ENCODE assay signal across 9 mouse cellular contexts in the genomic region with DNA sequence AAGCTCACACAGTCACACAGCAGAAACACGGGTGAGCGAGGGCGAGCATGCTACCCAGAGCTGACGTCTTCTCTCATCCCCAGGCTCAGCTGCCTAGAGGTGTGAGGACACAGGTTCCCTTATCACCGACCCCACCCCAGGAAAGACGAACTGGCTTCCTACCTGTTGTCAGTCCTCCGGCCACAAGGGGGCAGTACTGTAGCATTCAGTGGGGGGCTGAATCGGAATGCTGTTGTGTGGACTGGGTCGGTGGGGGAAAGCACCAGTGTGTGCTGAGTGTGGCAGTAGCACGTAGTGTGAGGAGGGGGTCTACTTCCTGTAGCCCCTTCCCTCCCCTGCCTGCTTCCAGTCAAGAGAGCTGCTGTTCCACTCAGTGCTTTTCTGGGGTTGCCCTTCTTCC. TPM values are rescaled to one million over a fixed set of nuclear protein-coding genes. Genes with fewer than 3 reads are reported as not detected.
DNase-seq lines count a peak whose midpoint lies in the region; ATAC-seq and TF ChIP-seq lines count a peak whose summit lies in the region.
"Had no signal": no experiment of that assay in that cellular context is flagged by ENCODE, and none has a peak within 500 bp of the region (broad histone marks: within the 10 kb centered on the region; RNA-seq: fewer than 3 reads in every experiment).

No protein-coding gene starts in this region.

- peak in 1 of 2 experiments; percentile 57 for DNase-seq in left cerebral cortex, adult 2 months (ENCODE audit: extremely low spot score in 1 of 2, low spot score in 2 of 2)
- DNase-seq in left cerebral cortex, postnatal 25 days (ENCODE audit: low spot score in 2 of 2), result no peak
- peak; percentile 29 for DNase-seq in G1E (ENCODE audit: low spot score)
- DNase-seq in adrenal gland, postnatal 36 days, result peak; percentile 65 to 74
- DNase-seq in heart, adult 8-10 months (ENCODE audit: low spot score), result peak; percentile 24
- DNase-seq in lung, postnatal 25 days (ENCODE audit: low spot score), result peak; percentile 42
- DNase-seq in testis, postnatal 10 days (ENCODE audit: low spot score), result peak; percentile 84
- DNase-seq in right cerebral cortex, postnatal 36 days (ENCODE audit: low spot score in 2 of 2), result no peak

- H3K9me3 ChIP-seq in G1E (replicated peaks), result no peaks in the 10 kb centered on the region
- H3K9me3 ChIP-seq: neural tube, embryonic 12.5 days had no signal

- no peaks in the 10 kb centered on the region for H3K36me3 ChIP-seq in G1E (replicated peaks)
- H3K36me3 ChIP-seq: neural tube, embryonic 12.5 days had no signal

- peak; percentile 72 for TF ChIP-seq CTCF in left cerebral cortex, adult 2 months (IDR thresholded peaks at IDR 0.05)
- peak; percentile 79 for TF ChIP-seq CTCF in G1E (IDR thresholded peaks at IDR 0.05; ENCODE audit: low read depth, low read length)

- H3K4me3 ChIP-seq in left cerebral cortex, adult 2 months, result no peak overlapping the region
- H3K4me3 ChIP-seq in G1E (ENCODE audit: low read depth, low read length), result no peak overlapping the region
- H3K4me3 ChIP-seq: neural tube, embryonic 12.5 days had no signal

- H3K4me1 ChIP-seq in G1E (ENCODE audit: insufficient read depth, low read depth, low read length), result 0 out of 2 replicates have a peak, but pooled peaks cover 2% of the 10 kb centered on the region

- ATAC-seq in G1E (ENCODE audit: extremely low read depth, insufficient number of reproducible peaks, low FRiP score, poor library complexity, severe bottlenecking), result no peak

- H3K27me3 ChIP-seq in G1E (ENCODE audit: insufficient read depth, low read length), result no peaks in the 10 kb centered on the region; the same call in 1 of the 2 replicates

- no peak overlapping the region for H3K27ac ChIP-seq in left cerebral cortex, adult 2 months
- H3K27ac ChIP-seq: neural tube, embryonic 12.5 days had no signal

- intact Hi-C loops in left cerebral cortex, adult 2 months (cut with DNase I), result loop anchor here (2.0 to 5.0 kb wide), 2 partner anchors 84 to 111 kb away; no protein-coding TSS in a partner anchor
- intact Hi-C loops in left cerebral cortex, postnatal 25 days (cut with DNase I), result loop anchor here (2.0 kb wide), 2 partner anchors 83 to 111 kb away; no protein-coding TSS in a partner anchor

RNA-seq across cellular contexts. Expression of a gene that starts 16.3 kb away (rescaled TPM):
- total RNA-seq in left cerebral cortex, adult 2 months (2021), result 100 to 1,000 TPM; 103 to 109 TPM
- 100 to 1,000 TPM; 104 to 113 TPM for total RNA-seq in left cerebral cortex, postnatal 25 days (2021)
- total RNA-seq in G1E (2014; fragmentation: Nextera tagmentation) (not detected in 2 replicates), G1E (2017) (0.16 TPM in 1 of 2 replicates, not detected in the other)
- polyA plus RNA-seq in G1E (2012), result not detected in 2 replicates
- total RNA-seq in adrenal gland, postnatal 36 days (2021), result 1 to 10 TPM; 1.1 to 1.7 TPM
- total RNA-seq in heart, adult 8-10 months (2022), result under 1 TPM; 0.27 to 0.63 (median 0.48) TPM

RNA-seq across cellular contexts. Expression of a gene that starts 39.1 kb away (rescaled TPM):
- under 1 TPM; 0.23 to 0.30 TPM for total RNA-seq in left cerebral cortex, adult 2 months (2021)
- under 1 TPM; 0.62 to 0.89 TPM for total RNA-seq in left cerebral cortex, postnatal 25 days (2021)
- total RNA-seq in G1E (2014; fragmentation: Nextera tagmentation) (not detected in 2 replicates), G1E (2017) (0.05 TPM in 1 of 2 replicates, not detected in the other)
- not detected in 2 replicates for polyA plus RNA-seq in G1E (2012)
- 100 to 1,000 TPM; 276 to 331 TPM for total RNA-seq in adrenal gland, postnatal 36 days (2021)
- 1 to 10 TPM; 1.5 to 3.4 (median 1.8) TPM for total RNA-seq in heart, adult 8-10 months (2022)

RNA-seq across cellular contexts. Expression of a gene that starts 46.8 kb away (rescaled TPM):
- 10 to 100 TPM; 16.2 to 21.4 TPM for total RNA-seq in left cerebral cortex, adult 2 months (2021)
- total RNA-seq in left cerebral cortex, postnatal 25 days (2021), result 10 to 100 TPM; 19.5 to 24.7 TPM
- total RNA-seq in G1E (2014; fragmentation: Nextera tagmentation), result not detected in 2 replicates
- 0.06 and 0.11 TPM in 2 replicates for total RNA-seq in G1E (2017)
- polyA plus RNA-seq in G1E (2012), result not detected in 2 replicates
- total RNA-seq in adrenal gland, postnatal 36 days (2021), result 10 to 100 TPM; 15.7 to 31.7 TPM
- 1 to 10 TPM; 4.4 to 6.6 (median 5.1) TPM for total RNA-seq in heart, adult 8-10 months (2022)

RNA-seq across cellular contexts. Expression of a gene that starts 54.0 kb away (rescaled TPM):
- under 1 TPM in 1 of 2 experiments, not detected in 1; 0.75 TPM for total RNA-seq in left cerebral cortex, adult 2 months (2021)
- under 1 TPM; 0.32 to 0.60 TPM for total RNA-seq in left cerebral cortex, postnatal 25 days (2021)
- not detected in 2 replicates for total RNA-seq in G1E (2014; fragmentation: Nextera tagmentation)
- total RNA-seq in G1E (2017), result 0.17 and 0.27 TPM in 2 replicates
- polyA plus RNA-seq in G1E (2012), result not detected in 2 replicates
- total RNA-seq in adrenal gland, postnatal 36 days (2021), result not detected
- total RNA-seq in heart, adult 8-10 months (2022), result not detected

Comparison
In these comparisons a context has a peak if more than half of its experiments do, and no peak if none do; other contexts are left out.
1. DNase-seq: peak in G1E (single experiment), adrenal gland, postnatal 36 days (2 of 2), heart, adult 8-10 months (single experiment), lung, postnatal 25 days (single experiment) and testis, postnatal 10 days (single experiment); none in left cerebral cortex, postnatal 25 days (0 of 2) and right cerebral cortex, postnatal 36 days (0 of 2).
2. RNA of a gene that starts 16.3 kb away (total RNA-seq): 104 to 113 TPM in left cerebral cortex, postnatal 25 days and 103 to 109 TPM in left cerebral cortex, adult 2 months; 1.1 to 1.7 TPM in adrenal gland, postnatal 36 days, 0.27 to 0.63 TPM in heart, adult 8-10 months and 0.16 TPM in G1E; every median in the first group is over 10 times any median in the second.
3. RNA of a gene that starts 39.1 kb away (total RNA-seq): 276 to 331 TPM in adrenal gland, postnatal 36 days; 1.5 to 3.4 TPM in heart, adult 8-10 months, 0.62 to 0.89 TPM in left cerebral cortex, postnatal 25 days, 0.23 to 0.30 TPM in left cerebral cortex, adult 2 months and 0.05 TPM in G1E; every median in the first group is over 10 times any median in the second.
4. RNA of a gene that starts 46.8 kb away (total RNA-seq): 15.7 to 31.7 TPM in adrenal gland, postnatal 36 days, 19.5 to 24.7 TPM in left cerebral cortex, postnatal 25 days, 16.2 to 21.4 TPM in left cerebral cortex, adult 2 months and 4.4 to 6.6 TPM in heart, adult 8-10 months; 0.06 to 0.11 TPM in G1E; every median in the first group is over 4 times any median in the second.